Mouse (Mus musculus) heart, adult 2 months (tissue): Measurements from ENCODE around the gene Coq8b.
A peak's percentile ranks its signal among the peaks of the same experiment; 100 is the strongest.

Experiments
- CTCF ChIP-seq: fragments of 200-600 bp; IDR thresholded peaks from 2 replicates; pipeline ENCODE4 v1.8.1; 2022; ENCODE audit warnings: antibody characterized with exemption, mild to moderate bottlenecking, moderate library complexity
- EP300 ChIP-seq: fragments of 200-500 bp; IDR thresholded peaks from 2 replicates; pipeline ENCODE4 v1.6.1; 2011; ENCODE audit warnings: low read depth, low read length, control low read depth; ENCODE audit not compliant: insufficient read depth

- TF ChIP-seq CTCF (peak; percentile 66), EP300 (no peak)
These were observed 22.9 kb downstream of the Coq8b start for GRCm38 (mm10) chr7:27255721-27256120.
